Mouse (Mus musculus) stomach, embryonic 16.5 days (tissue): Measurements from ENCODE around the gene Mab21l2. TPM values are rescaled to one million over a fixed set of nuclear protein-coding genes. Genes with fewer than 3 reads are reported as not detected.

Experiments used
- ATAC-seq: fragments of 200-750 bp; cut with Nextera tagmentation; 2 replicates; pipeline ENCODE4 v1.8.0; 2017; ENCODE audit warnings: moderate number of reproducible peaks, moderate TSS enrichment; ENCODE audit not compliant: insufficient read depth, low FRiP score
- H3K27ac ChIP-seq: fragments of 300-500 bp; sonication (generic); 2 replicates; pipeline ENCODE4 v1.5.1; 2014; ENCODE audit warnings: low read length
- H3K27me3 ChIP-seq: fragments of 300-500 bp; sonication (generic); 2 replicates; pipeline ENCODE4 v1.6.1; 2014; ENCODE audit warnings: low read length, control low read depth, mixed read lengths; ENCODE audit not compliant: control insufficient read depth, insufficient read depth
- H3K36me3 ChIP-seq: fragments of 300-500 bp; sonication (generic); 2 replicates; pipeline ENCODE4 v1.6.1; 2014; ENCODE audit warnings: low read length; ENCODE audit not compliant: control insufficient read depth, insufficient read depth
- H3K4me1 ChIP-seq: fragments of 300-500 bp; sonication (generic); 2 replicates; pipeline ENCODE4 v1.6.1; 2014; ENCODE audit warnings: low read length, control low read depth, mixed read lengths; ENCODE audit not compliant: control insufficient read depth, insufficient read depth
- H3K4me2 ChIP-seq: fragments of 300-500 bp; sonication (generic); 2 replicates; pipeline ENCODE4 v1.6.1; 2014; ENCODE audit warnings: low read depth, low read length, mixed read lengths
- H3K4me3 ChIP-seq: fragments of 300-500 bp; sonication (generic); replicated peaks from 2 replicates; pipeline ENCODE4 v1.5.1; 2014; ENCODE audit warnings: mild to moderate bottlenecking, low read length
- H3K9ac ChIP-seq: fragments of 300-500 bp; sonication (generic); 2 replicates; pipeline ENCODE4 v1.6.1; 2014; ENCODE audit warnings: low read length
- H3K9me3 ChIP-seq: fragments of 300-500 bp; sonication (generic); replicated peaks from 2 replicates; pipeline ENCODE4 v1.6.1; 2016; ENCODE audit warnings: low read length, control low read depth; ENCODE audit not compliant: control insufficient read depth
- WGBS: fragments of 180-500 bp; shearing (Covaris S2); extraction: QIAGEN DNeasy Blood & Tissue Kit; methylation state at CpG from one replicate; pipeline ENCODE4 v1.1.7; 2014; 5-methylcytosine and 5-hydroxymethylcytosine counted together
- polyA plus RNA-seq: library from polyadenylated mRNA; unstranded; fragments of >200 nt; fragmentation: Nextera tagmentation; extraction: Ambion mirVana; gene quantifications from 2 replicates; pipeline ENCODE4 v1.2.1, GENCODE M21; 2015

The Mab21l2 gene
- polyA plus RNA-seq, 1 experiment from 2014 or later: 11.8 TPM

- no peak for ATAC-seq
- H3K4me2 ChIP-seq: no peak overlapping the region
- no peak overlapping the region for H3K27ac ChIP-seq
- H3K36me3 ChIP-seq: no peaks in the 10 kb centered on the region
- no peaks in the 10 kb centered on the region for H3K4me1 ChIP-seq
- 76% methylated on average over 4 of the region's 4 CpGs for WGBS
- H3K4me3 ChIP-seq: no peak overlapping the region
- no peak overlapping the region for H3K9ac ChIP-seq
- H3K9me3 ChIP-seq: no peaks in the 10 kb centered on the region
- no peaks in the 10 kb centered on the region for H3K27me3 ChIP-seq
Measured at GRCm38 (mm10) chr3:86559635-86560034, 11.2 kb upstream of the Mab21l2 start.

GRCm38 (mm10) chr3:86558976-86559375 is 10.5 kb upstream of the Mab21l2 start:
- 10% methylated on average over 1 of the region's 1 CpGs for WGBS
- no peak overlapping the region for H3K27ac ChIP-seq

GRCm38 (mm10) chr3:86552170-86552569 is 3.7 kb upstream of the Mab21l2 start:
- Histone ChIP-seq H3K27me3 (peaks cover 31% of the 10 kb centered on the region), H3K9ac (no peak overlapping the region), H3K4me1 (0 out of 2 replicates have a peak, but pooled peaks cover 2% of the 10 kb centered on the region), H3K36me3 (no peaks in the 10 kb centered on the region), H3K9me3 (no peaks in the 10 kb centered on the region), H3K27ac (no peak overlapping the region), H3K4me3 (no peak overlapping the region), H3K4me2 (no peak overlapping the region)
- ATAC-seq: no peak
- WGBS: 40% methylated on average over 5 of the region's 5 CpGs

More at GRCm38 (mm10) chr3:86558976-86559375, 10.5 kb upstream of the Mab21l2 start:
- H3K9ac ChIP-seq: no peak overlapping the region
- H3K9me3 ChIP-seq: no peaks in the 10 kb centered on the region
- no peak for ATAC-seq
- H3K4me3 ChIP-seq: no peak overlapping the region
- no peaks in the 10 kb centered on the region for H3K36me3 ChIP-seq
- H3K27me3 ChIP-seq: peaks cover 3% of the 10 kb centered on the region; the same call in 1 of the 2 replicates
- H3K4me1 ChIP-seq: no peaks in the 10 kb centered on the region
- no peak overlapping the region for H3K4me2 ChIP-seq

DNA sequence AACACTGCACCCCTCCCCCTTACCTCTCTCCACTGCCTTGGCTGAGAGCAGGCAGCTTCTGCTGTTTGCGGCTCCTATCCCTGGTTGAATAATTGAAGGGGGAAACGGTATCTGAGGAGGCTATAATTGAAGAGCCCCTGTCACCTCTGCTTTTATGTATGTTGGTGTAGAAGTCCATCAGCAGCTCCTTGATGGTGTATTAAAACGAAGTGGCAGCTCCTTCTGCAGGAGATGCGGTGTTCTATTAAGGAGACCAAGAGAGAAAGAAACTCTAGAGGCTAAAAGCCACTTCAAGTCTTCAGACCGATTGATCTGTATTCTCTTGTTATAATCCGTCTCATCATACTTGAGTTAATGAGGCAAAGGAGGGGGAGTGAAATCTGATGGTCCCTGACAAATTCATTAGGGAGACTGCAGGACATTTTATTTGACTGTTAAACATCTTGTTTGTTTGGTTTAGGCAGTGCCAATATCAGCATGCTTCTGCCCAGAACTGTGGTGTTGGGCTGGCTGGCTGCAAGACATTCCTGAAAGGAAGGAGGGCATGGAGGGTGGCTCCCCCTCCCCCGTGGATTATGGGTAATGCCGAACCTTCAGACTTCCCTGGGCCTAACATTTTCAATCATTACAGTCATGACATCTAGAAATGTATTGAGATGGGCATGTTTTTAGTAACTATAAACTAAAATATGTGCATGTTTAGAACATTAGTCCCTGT is 2.7 kb upstream of the Mab21l2 start:
- H3K9me3 ChIP-seq: no peaks in the 10 kb centered on the region
- no peak overlapping the region for H3K9ac ChIP-seq
- no peaks in the 10 kb centered on the region for H3K36me3 ChIP-seq
- no peak for ATAC-seq
- H3K4me3 ChIP-seq: no peak overlapping the region
- no peak overlapping the region for H3K4me2 ChIP-seq
- H3K27ac ChIP-seq: no peak overlapping the region
- H3K4me1 ChIP-seq: peaks cover 6% of the 10 kb centered on the region; the same call in 1 of the 2 replicates
- peaks cover 38% of the 10 kb centered on the region for H3K27me3 ChIP-seq
- WGBS: 35% methylated on average over 8 of the region's 8 CpGs

DNA sequence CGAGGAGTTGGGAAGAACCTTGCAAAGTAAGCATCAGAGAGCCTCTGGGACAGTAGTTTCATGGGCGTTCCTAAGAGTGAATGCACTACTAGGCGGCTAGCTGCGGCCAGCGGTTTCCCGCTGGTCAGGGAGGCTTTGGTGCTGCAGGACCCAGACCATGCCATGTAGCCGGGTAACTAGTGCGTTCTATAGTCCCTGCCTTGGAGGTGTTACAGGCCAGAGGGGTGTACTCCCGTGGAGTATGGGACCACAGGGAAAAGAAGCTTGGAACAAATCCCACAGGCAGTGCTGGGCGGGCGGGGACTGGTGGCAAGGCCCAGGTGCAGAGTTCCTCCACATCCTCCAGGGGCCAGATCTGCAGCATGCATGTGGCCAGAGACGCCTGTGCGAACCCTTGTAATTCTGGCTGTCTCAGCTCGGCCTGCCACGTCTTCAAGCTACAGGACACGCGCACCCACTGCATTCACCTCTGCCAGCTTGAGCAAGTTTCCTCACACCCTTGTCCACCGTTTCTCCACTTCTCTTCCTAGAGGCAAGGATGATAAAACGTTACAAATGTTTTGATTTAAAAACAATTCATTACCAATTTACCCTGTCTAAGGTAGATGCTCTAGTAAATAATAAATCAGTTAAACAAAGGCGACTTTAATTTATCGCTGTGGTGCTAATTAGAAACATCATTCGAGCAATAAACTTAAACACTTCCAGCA is 2.0 kb upstream of the Mab21l2 start:
- Histone ChIP-seq H3K9me3 (no peaks in the 10 kb centered on the region), H3K36me3 (no peaks in the 10 kb centered on the region), H3K27ac (no peak overlapping the region), H3K4me2 (no peak overlapping the region), H3K4me1 (peaks cover 6% of the 10 kb centered on the region; the same call in 1 of the 2 replicates), H3K27me3 (peaks cover 38% of the 10 kb centered on the region), H3K9ac (no peak overlapping the region), H3K4me3 (no peak overlapping the region; the same call in 1 of the 2 replicates)
- ATAC-seq: peak; percentile 33; the same call in 1 of the 2 replicates
- 25% methylated on average over 22 of the region's 22 CpGs for WGBS

DNA sequence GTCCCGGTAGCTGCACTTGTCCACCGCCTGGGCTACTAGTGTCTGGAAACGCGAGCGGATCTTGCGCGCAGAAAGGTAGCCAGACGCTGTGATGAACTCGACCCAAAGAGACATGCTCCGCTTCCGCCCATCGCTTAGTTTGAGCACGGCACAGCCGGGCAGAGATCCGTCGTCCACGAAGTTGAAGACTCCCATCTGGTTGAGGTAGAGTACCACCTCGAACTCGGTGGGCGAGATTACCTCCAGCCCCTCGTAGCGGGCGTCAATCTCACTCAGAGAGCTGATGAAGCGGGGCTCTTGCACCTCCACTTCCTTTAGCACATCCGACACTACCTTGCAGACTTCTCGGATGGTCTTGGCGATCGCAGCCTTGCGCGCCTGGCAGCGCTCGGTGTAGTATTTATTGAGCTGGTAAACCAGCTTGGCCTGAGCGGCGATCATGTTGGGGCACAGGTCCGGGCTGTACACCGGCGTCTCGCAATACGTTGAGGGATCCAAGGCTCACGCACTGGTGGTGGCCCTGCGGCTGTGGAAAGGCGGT is 1.1 kb downstream of the Mab21l2 start:
- Histone ChIP-seq H3K27ac (peak overlapping the region; percentile 47), H3K4me2 (peak overlapping the region; percentile 49), H3K4me1 (peaks cover 6% of the 10 kb centered on the region; the same call in 1 of the 2 replicates), H3K9me3 (no peaks in the 10 kb centered on the region), H3K9ac (peak overlapping the region; percentile 49), H3K27me3 (peaks cover 39% of the 10 kb centered on the region), H3K4me3 (peak overlapping the region; percentile 38), H3K36me3 (no peaks in the 10 kb centered on the region)
- ATAC-seq: no peak
- 7% methylated on average over 42 of the region's 42 CpGs for WGBS

DNA sequence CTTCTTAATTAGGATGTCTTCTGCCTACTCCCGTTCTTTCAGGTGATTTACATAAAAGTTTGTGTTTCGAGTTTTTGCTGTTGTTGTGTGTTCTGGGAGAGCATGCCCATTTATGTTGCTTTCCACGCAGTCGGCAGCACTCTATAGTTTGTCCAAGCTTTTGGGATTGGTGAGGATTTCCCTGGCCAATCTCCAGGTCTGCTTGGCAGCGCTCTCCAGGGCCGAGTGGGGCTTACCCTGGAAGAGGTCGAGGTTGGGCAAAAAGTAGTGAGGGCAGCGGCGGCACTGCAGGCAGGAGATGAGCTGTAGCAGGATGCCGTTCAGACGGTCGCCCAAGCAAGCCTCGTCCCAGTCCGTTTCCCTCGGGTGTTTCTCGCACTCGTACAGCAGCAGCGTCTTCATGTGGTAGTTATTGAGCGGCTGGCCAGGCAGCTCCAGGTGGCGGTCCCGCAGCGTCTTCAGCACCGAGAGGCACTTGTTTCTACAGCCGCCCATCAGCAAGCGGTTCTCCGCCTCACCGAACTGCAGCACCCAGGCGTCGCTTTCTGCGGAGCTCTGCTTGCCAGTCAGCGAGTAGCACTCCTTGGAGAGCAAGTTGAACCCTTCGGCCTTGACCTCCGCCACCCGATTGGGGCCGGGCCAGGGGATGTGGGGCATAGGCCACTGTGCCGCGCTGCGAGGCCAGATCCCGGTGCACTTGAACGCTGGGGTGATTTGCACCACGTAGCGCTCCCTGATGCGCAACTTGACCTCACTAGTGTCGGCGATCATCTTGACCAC is 1.8 kb downstream of the Mab21l2 start:
- peaks cover 6% of the 10 kb centered on the region; the same call in 1 of the 2 replicates for H3K4me1 ChIP-seq
- no peak for ATAC-seq
- WGBS: 2% methylated on average over 45 of the region's 45 CpGs
- H3K27me3 ChIP-seq: peaks cover 39% of the 10 kb centered on the region
- peak overlapping the region; percentile 47 for H3K27ac ChIP-seq
- peak overlapping the region; percentile 38 for H3K4me3 ChIP-seq
- H3K36me3 ChIP-seq: no peaks in the 10 kb centered on the region
- H3K4me2 ChIP-seq: peak overlapping the region; percentile 49
- peak overlapping the region; percentile 49 for H3K9ac ChIP-seq
- H3K9me3 ChIP-seq: no peaks in the 10 kb centered on the region

DNA sequence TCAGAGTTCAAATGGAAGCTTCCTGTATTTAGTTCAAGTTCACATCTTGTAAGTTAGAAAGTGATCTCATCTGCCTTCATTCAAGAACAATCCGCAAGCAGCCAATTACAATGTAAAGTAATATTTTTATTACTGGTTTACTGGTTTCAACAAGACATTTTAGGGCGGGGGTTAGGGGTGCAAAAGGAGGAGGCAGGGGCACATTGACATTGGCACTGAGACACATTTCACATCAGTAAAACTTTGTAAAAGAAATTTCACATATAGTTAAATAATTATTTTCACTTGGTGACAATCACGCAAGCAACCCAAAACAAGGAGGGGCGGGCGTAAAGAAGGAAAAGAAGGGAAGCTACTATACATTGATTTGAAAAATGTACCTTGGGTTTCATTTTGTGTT is 2.5 kb downstream of the Mab21l2 start:
- peaks cover 32% of the 10 kb centered on the region for H3K27me3 ChIP-seq
- H3K27ac ChIP-seq: no peak overlapping the region
- H3K4me2 ChIP-seq: peak overlapping the region; percentile 49
- no peak overlapping the region for H3K9ac ChIP-seq
- WGBS: 33% methylated on average over 5 of the region's 5 CpGs
- peaks cover 6% of the 10 kb centered on the region; the same call in 1 of the 2 replicates for H3K4me1 ChIP-seq
- no peaks in the 10 kb centered on the region for H3K36me3 ChIP-seq
- H3K9me3 ChIP-seq: no peaks in the 10 kb centered on the region
- H3K4me3 ChIP-seq: peak overlapping the region; percentile 38
- ATAC-seq: no peak
